Mouse (Mus musculus) thymus, postnatal 4 days (tissue): ENCODE measurements at regions not wholly inside any gene's neighbourhood (a gene's known extent, or its start where the extent isn't known, plus 50 kb on each side); places are given as distances from the start of the nearest gene placed in this dataset.

ENCODE experiments used
- DNase-seq: peaks from one replicate; pipeline ENCODE4 v3.0.0; 2021

DNA sequence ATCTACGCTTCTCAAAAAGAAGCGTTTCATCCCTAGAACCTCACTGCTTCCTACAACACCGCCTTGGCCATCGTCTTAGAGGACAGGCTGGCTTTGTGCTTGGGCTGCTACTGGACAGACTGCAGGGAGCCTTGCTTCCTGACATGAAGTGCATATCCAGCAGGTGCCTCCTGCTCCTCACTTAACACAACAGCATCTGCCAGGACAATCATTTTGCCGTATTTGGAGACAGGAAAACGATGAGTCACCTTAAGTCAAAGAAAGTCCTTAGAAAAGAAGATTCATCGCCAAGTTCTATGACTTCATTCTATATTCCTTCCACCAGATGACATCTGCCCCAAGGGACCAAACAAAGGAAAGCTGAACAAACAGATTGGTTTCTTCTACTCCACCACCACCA lies 98.5 kb upstream of the Sgk1 start:
- DNase-seq, result no peak

DNA sequence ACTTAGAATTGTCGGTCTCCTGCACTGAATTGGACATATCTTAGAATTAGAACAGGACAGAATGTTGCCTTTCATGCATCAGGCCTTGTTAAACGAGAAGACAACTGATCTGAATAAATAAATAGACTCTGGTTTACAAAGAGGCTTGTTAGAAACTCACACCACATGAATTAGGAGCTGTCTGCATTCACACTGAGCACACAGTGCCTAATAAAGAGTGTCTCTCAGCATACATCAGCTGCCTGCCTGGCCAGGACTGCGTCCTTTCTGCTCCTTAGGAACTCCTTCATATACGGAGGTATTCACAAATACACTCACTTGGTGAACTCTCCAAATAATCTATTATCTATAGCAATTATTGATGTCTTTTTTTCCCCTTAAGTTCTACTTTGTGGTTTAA lies 96.9 kb upstream of the Sgk1 start:
- no peak for DNase-seq

GRCm38 (mm10) chr10:21785785-21786184 lies 96.2 kb upstream of the Sgk1 start:
- no peak for DNase-seq

DNA sequence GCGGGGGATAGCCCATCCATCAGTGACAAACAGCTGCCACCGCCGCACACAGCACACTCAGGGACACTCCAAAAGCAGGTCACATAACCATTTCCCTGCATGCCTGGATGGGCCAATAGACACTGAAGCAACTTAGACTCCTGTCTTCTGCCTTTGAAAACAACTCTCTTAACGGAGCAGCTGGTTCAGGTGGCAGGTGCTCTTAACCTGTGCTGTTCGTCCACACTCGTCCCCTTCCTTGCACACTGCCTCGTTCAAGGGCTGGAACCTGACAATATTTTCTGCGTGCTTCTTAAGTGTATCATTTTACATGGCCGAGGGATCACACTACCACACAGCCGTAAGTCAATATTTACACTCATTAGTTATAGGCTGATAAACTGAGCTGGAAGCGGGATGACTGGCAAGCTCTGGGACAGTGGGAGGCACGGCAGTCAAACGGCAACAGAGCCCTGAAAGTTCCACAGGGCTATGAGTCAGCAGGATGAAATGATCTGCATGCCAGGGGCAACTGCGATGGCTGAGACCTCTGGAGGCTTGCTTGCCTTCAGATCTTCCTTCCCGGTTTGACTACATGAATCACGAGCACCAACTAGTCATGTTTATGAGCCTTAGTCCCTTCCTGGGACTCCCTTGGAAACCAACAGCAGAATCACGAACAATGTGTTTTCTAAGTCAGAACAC lies 92.0 kb upstream of the Sgk1 start:
- DNase-seq, result no peak

DNA sequence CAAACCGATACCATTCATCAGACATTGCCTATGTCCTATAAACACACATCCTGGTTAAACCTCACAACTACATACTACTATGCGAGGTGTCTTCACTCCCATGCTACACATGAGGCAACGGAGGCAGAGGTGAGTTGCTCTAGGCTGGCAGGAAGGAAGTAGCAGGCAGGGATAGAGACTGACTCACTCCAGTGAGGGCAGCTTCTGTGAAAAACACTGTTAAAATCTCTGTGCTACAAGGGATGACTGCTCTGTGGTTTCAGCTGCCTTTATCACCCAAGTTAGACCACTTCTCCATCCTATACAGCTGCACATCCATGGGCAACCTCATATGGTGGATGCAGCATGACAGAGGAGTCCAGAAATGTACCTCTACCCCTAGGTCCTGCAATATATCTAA lies 91.0 kb upstream of the Sgk1 start:
- DNase-seq, result peak; percentile 20

GRCm38 (mm10) chr10:21792431-21792830 lies 89.6 kb upstream of the Sgk1 start:
- peak; percentile 60 for DNase-seq

DNA sequence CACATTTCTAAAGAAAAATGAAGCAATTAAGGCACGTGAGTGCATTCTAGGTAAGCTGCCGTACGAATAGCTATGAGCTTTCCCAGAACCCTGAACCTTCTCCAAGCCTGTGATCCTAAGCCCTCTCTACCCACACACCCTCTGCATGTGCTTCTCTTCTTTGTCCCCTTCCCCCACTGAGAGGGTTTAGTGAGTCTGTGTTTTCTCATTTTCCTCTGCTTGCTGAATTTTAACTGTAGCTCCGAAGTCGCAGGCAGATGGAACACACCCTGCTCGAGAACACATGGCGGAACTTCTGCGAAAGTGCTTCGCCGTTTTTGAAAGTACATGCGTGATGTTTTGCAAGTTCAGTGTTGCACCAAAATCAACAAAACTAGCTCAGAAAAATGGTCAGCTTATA lies 88.3 kb upstream of the Sgk1 start:
- DNase-seq, result no peak

GRCm38 (mm10) chr10:21796386-21796785 lies 85.6 kb upstream of the Sgk1 start:
- DNase-seq, result no peak

DNA sequence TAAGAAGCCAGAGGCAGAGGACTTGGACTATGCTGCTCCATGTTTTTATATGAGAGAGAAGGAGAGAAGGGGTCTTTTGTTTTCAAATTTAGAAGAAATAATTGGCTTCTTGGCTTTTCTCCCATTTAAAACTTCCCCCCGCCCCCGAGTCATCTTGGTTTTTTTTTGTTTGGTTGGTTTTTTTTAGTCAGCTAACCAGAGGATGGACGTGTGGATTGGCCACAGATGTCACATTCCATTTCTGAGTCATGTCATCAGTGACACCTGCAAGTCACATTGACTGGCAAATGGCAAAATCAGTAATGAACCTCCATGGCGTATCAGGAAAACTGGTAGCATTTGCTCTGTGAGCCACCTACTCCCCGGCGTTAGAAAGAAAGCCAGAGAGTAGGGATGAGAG lies 83.9 kb upstream of the Sgk1 start:
- DNase-seq, result no peak

GRCm38 (mm10) chr10:21801556-21801955 lies 80.4 kb upstream of the Sgk1 start:
- no peak for DNase-seq

DNA sequence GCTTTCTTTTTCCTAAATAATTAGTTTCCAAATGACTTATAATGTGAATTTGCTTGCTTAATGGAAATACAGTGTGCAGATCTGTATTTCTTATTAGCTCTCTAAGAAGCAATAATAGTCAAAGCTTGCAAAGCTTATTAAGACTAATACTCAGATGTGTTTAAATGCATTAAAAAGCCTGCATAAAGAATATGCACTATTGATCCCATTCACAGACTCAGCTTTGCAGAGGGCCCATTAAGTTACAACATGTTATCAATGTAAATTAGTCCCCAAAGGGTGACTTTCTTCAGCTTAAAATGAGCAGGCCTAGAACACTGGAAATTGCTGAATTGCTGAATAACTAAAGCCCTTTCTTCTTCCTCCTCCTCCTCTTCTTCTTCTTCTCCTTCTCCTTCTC lies 78.8 kb upstream of the Sgk1 start:
- DNase-seq, result no peak

DNA sequence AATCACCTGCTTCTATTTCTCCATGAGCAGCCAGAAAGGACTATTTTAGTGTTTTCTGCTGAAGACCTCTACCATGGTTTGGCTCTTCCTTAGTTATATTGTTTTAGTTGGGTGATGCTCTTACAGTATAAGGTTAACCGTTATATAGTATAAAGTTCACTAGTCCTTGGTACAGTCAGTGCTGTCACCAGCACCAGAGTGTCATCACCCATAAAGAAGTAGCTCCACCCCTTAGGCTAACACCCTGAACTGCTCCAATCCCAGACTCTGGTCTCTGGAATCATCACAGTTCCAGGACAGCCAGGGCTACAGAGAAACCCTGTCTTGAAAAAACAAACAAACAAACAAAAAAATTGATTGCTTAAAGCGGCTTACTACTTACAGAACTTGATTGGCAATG lies 77.2 kb upstream of the Sgk1 start:
- DNase-seq, result no peak

GRCm38 (mm10) chr10:21805606-21806005 lies 76.4 kb upstream of the Sgk1 start:
- DNase-seq, result peak; percentile 40

DNA sequence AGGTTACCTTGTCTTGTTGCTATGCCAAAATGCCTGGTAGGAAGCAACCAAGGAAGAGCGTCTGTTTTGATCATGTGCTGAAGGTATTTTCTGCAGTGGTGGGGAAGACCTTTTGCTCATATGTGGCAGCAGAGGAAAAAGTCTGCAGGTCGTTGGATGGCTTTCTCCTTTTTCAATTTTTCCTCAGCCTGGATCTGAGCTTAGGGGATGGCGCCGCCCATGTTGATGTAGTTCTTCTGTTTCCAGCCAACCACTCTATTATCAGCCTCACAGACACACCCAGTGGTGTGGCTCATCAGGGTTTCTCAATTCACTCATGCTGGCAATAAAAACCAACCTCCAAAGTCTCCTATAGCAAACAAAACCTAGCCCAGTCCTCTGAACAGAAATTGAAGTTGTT lies 75.3 kb upstream of the Sgk1 start:
- DNase-seq, result no peak

DNA sequence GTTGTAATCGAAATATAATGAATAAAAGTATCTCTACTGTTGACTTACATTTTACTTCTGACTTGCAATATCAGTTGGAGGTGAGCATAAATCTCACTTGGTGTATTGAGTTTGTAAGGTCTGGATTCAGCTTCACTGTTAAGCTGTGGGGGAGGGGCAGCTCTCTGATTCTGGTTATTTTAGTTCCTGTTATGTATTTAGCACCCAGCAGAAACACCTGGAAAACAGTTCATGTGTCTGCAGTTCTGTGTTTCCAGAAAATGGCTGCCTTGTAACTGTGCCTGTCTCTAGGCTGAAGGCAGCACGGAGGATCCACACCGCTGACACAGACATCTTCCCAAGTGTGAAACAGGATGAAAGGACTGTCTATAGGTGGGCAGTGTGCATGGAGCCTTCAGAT lies 62.3 kb upstream of the Sgk1 start:
- DNase-seq, result peak; percentile 61

GRCm38 (mm10) chr10:21821421-21821820 lies 60.6 kb upstream of the Sgk1 start:
- peak; percentile 21 for DNase-seq

- DNase-seq, result no peak
Observed at GRCm38 (mm10) chr10:21824418-21825025, 57.5 kb upstream of the Sgk1 start.

- DNase-seq, result peak; percentile 29
Observed at GRCm38 (mm10) chr10:21826793-21827504, 55.0 kb upstream of the Sgk1 start.

DNA sequence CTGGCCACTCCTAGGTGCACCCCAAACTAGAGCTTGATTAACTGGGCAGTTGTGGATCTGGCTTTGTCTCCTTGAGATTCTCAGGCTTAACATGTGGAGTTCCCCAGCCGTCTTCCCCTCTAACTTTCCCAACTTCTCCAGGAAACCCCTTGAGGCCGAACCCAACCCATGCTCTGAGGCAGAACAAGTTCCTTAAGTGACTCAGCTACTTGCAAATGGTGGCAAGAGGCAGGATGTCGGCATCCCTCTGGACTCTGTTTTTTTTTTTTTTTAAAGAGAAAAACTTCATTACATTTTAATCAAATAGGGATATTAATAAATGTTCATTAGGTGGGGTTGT lies 54.5 kb upstream of the Sgk1 start:
- no peak for DNase-seq

DNA sequence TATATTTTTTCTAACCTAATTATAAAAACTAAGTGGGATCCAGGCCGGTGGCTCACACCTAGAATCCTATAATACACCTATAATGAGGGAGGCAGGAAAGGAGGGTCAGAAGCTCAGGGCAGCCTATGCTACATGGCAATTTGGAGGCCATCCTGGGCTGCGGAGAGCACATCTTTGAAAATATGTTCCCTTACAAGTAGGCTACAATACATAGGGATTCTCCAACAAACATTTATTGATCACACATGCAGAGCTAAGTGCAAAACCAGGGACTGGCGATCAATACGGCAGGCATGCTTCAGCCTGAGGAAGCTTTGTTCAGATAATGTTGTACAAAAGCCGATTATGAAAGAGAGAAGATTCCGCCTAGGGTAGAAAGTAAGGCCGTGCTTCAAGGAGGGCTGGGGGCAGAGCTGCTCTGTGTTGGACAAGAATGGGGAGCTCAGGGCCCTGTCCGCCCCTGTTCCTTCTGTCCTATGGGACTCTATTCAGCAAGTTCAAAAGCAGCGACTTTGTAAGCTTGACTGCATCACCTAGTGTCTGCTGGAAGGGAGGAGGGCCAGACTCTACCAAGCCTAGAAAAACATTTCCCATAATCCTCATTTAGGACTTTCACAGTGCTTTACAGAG lies 53.4 kb upstream of the Sgk1 start:
- DNase-seq, result no peak

GRCm38 (mm10) chr10:21829062-21829731 lies 52.8 kb upstream of the Sgk1 start:
- no peak for DNase-seq

- no peak for DNase-seq
Observed at GRCm38 (mm10) chr10:21831002-21831696, 50.8 kb upstream of the Sgk1 start.
